Mouse (Mus musculus) heart, postnatal 10 days (tissue): ENCODE measurements around the gene Tff2. TPM values are rescaled to one million over a fixed set of nuclear protein-coding genes. Genes with fewer than 3 reads are reported as not detected.

Experiments
- DNase-seq, 2 experiments: peaks; one replicate each; pipeline ENCODE4 v3.0.0; 2021
- intact Hi-C: fragments of 180-260 bp; cut with DNase I; formaldehyde crosslinking; loops from one replicate; pipeline ENCODE4 v1.15.1; 2025
- total RNA-seq, 2 experiments: library from RNA; stranded (reverse); gene quantifications; 2 replicates each; pipeline ENCODE4 v1.2.3; 2021

Tff2 gene
- total RNA-seq, 2 experiments from 2014 or later = not detected

DNA sequence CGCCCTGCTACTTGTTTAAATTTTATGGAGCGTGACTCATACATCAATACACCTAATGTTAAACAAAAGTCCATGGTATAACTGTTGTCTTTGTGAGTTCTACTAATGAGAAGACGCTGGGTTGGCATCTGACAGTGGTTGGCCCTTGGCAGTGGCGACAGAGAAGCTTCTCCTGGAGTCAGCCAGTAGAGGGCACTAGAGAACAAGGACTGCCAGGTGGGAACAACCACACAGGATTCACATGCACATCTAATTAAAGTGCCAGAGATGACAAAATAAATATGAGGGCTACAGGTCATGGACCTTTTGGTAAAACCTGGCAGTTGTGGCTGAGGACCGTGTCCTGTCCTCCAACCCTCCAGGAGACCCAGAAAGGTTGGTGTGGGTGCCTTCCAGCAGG, 5.7 kb downstream of the Tff2 start:
- intact Hi-C loops = loop anchor here (1.0 to 2.0 kb wide), 2 partner anchors 49 to 104 kb away; no protein-coding TSS in a partner anchor
- DNase-seq = peak; percentile 71 to 82

DNA sequence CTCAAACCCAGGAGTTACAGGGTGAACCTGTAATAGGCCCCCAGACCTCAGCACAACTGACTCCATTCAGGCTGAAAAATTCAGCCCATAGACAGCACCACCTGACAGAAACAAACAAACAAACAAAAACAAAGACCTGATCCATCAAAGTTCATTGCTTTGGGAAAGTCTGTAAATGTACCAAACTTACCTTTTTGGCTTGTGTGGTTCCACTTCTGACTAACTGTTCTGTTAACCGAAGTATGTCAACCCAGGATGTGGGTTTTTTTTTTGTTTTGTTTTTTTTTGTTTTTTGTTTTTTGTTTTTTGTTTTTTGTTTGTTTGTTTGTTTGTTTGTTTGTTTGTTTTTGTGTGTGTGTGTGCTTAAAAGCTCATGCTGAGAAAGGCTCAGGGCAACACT, 7.3 kb downstream of the Tff2 start:
- intact Hi-C loops = no loop called here

DNA sequence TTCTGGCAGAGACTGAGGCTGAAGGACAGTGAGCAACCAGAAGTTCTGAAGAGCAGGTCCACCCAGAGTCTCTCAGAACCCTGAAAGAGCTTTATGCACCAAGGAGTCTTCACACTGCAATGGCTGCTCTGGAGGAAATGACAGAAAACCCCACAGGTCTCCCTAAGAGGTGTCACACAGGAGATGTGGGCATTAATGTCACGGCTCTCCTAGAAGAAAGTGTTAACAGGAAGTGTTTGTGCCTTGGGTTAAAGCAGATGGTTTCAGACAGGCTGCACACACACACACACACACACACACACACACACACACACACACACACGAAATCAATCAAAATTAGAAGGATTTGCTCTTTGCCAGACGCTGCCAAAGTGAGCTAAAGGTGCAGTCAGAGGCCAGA, 7.8 kb downstream of the Tff2 start:
- intact Hi-C loops = no loop called here

More for the DNA sequence above, 7.3 kb downstream of the Tff2 start:
- no peak for DNase-seq

DNA sequence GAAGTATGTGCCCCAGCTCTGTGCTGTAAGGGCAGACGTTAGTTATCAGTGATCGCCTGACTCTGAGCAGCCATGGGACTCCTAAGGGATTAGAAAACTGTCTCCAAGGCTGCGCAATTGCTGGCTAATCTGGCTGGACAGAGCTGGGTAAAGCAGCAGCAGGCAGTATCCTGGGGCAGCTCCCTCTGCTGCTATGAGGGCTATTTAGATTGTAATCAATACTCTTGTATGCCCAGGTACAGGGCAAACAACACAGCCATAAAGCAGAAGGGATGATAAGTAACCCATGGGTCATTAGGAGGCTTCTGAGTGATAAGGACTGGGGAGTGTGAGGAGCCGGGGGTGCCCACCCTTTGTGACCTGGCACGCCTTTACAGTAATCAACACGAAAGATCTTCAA, 9.2 kb downstream of the Tff2 start:
- intact Hi-C loops = no loop called here
- no peak for DNase-seq

More for the DNA sequence above, 7.8 kb downstream of the Tff2 start:
- DNase-seq = no peak

DNA sequence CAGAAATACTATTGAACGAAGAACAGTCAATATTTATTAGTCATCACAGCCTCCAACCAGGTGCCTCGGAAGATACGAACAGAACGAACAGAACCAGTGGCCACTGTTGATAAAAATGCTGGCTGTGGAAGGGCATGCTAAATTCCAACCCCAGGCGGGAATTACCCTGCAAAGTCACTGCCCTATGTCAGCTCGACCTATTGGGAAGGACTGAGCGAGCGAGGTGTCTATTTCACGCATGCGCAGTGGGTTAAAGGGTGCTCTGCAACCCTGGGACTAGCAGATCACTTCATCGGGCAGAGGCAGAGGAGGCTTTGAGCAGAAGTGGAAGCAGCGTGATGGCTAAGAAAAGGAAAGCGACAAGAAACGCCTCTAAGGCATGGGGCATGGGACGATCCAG, 10.3 kb downstream of the Tff2 start:
- intact Hi-C loops = no loop called here
- DNase-seq = no peak

DNA sequence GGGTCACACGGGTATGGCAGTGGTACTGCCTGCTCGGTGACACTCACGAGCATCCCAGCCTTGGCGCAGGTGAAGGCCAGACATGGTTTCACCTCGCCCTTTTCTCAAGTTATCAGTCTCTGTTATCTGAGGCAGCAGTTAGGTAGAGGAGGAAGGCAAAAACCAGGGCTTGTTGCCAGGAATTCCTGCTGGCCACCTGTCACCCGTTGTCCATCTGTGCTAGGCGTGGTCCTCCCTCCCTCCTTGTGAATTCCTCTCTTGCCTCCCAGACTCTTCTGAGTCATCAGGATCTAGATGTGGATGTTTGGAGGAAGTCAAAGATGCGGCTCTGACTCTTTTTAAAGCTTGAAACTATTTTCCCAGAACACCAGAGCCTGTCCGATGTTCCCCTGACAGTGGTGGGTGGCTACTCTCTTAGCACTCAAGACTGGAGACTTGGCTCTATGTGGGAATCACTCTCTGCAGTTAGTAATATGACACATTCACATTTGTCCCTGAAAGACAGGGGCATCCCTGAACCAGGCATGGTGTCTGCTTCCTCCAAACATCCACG, 12.7 kb downstream of the Tff2 start:
- intact Hi-C loops = no loop called here
- no peak for DNase-seq

DNA sequence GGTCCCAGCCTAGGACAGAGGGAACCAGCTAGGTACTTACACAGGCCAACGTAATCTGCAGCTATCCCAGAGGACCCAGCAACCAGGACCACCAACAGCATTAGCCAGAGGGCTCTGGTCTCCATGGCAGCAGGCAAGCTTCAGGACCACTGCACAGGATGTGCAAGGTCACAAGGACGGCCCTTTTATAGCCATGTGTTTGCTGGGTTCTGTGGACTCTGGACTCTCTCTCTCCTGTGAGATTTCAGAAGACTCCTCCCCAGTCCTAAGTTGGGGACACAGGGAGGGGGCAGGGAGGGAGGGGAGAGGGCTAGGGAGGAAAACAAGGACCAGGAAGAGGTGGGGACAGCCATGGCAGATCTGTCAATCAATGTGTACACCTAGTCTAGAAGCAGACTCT, 14.6 kb downstream of the Tff2 start, which contains the start of gene Tff3:
Gene Tff3, minus strand, starts transcription at position 195 of the 400 bp plus-strand sequence.
- no peak for DNase-seq
- intact Hi-C loops = loop anchor here (10.0 kb wide), 1 partner anchor 365 kb away; no protein-coding TSS in a partner anchor

DNA sequence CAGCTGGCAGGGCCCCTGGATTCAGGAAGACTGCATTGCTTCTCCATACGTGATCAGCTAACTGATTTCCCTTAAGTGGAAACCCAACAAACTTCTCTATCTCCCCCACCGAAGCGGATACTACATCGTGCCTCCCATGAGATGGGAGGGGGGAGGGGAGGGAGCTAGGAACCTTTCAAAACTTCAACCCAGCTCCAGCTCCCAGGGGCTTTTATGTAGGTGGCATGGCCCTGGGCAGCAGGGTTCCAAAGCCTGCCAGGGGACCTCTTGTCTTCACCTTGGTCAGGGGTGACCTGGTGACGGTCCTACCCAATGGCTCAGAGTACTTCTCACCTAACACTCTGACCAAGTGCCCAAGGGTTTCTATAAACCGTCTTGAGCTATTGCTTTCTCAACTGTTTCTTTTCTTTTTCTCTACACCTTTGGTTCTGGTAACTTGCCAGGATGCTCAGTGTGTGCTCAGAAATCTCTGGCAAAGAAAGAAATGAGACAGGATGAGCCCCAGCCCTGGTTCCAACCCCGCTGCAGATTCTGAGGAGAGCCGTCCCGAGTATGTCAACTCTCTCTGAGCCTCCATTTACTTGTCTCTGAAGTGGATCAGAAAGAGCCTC, 15.3 kb downstream of the Tff2 start:
- DNase-seq = no peak
- intact Hi-C loops = loop anchor here (10.0 kb wide), 1 partner anchor 366 kb away; no protein-coding TSS in a partner anchor

DNA sequence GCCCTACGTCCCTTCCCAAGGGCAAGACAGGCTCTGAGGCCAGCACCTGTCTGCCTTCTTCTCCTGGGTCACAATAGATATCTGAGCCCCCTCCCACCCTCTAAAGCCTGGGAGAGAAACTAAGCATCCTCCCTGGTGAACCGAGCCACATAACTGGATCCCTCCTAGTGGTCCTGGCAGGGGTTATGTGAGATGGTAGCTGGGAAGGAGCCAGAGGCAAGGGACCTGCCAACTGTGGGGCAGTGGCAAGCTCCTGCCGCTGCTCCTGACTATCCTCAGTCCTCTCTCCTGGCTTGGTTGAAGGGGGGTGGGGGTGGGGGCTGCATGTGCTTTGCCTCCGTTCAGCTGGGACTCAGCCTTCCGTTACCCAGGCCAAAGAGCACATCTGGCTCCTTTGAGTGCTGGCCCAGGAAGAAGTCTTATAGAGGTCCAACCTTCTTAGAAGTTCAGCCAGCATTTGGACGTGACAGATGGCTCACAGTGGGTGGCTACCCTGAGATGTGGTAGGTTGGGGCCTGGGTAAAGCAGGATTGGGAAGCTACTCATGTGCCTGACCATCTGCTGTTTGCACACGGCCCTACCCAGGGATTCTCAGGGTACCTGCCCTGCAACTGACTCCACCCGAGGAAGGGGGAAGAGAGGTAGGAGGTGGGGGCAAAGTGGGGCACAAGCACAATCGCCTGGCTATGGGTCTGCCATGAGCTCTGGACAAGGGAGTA, 18.4 kb downstream of the Tff2 start:
- DNase-seq = no peak
- intact Hi-C loops = loop anchor here (10.0 kb wide), 1 partner anchor 369 kb away; no protein-coding TSS in a partner anchor

DNA sequence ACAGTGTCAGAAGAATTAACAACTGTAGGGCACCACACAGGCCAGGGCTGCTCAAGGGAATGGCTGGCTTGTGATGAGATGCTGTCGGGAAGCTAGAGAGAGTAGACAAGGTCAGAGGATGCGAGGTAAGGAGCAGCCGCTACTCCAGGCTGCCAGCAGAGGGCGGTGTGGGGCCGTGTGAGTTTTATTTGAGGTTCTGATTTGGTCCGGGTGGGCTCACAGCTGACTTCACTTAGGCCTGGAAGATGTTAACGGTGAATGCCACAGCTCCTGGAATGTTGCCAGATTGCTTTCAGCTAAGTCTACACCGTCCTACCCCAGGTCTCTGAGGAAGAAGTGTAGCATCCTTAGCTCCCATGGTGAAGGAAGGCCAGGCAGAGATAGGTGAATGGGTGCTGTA, 22.1 kb downstream of the Tff2 start:
- peak in 1 of 2 experiments; percentile 55 for DNase-seq
- intact Hi-C loops = loop anchor here (5.0 to 10.0 kb wide), 2 partner anchors 65 to 373 kb away; no protein-coding TSS in a partner anchor

DNA sequence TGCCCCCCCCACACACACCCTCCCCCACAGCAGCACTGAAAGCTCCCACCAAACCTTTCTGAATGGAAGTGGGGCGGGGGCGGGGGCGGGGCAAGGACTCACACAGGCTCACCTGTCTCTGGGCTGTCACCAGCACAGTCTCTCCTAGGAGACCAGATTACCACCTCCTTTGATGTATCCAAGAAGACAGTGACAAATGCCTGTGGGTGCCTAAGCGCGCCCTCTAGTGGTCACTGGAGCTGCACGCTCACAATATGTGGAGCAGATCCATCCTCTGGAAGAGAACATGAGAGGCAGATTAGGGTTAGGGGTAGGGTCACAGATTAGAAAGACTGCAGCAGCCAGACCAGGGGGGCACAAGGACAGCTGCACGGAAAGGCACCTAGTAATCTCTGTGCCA, 24.7 kb downstream of the Tff2 start:
- intact Hi-C loops = loop anchor here (1.0 to 2.0 kb wide), 4 partner anchors 27 to 108 kb away; no protein-coding TSS in a partner anchor
- peak; percentile 78 to 87 for DNase-seq

DNA sequence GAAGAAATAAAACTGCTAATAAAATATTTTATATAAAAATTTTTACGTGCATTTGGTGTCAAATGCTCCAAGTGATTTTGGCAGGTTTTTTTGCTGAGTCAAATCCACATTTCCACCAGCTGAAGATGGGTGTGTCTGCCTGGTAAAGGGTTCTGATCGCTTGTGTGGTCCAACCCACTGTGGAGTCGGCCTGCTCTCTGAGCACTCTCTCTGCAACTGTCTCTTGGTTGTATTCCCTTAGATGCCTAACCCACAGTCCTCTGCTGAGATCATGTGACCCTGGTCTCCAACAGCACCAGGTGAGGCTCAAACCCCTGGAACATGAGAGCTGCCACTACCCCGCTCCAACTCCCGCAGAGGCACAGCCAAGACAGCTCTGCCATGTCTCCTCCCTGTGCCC, 26.1 kb downstream of the Tff2 start:
- no peak for DNase-seq
- intact Hi-C loops = loop anchor here (2.0 kb wide), 2 partner anchors 25 to 59 kb away; no protein-coding TSS in a partner anchor

DNA sequence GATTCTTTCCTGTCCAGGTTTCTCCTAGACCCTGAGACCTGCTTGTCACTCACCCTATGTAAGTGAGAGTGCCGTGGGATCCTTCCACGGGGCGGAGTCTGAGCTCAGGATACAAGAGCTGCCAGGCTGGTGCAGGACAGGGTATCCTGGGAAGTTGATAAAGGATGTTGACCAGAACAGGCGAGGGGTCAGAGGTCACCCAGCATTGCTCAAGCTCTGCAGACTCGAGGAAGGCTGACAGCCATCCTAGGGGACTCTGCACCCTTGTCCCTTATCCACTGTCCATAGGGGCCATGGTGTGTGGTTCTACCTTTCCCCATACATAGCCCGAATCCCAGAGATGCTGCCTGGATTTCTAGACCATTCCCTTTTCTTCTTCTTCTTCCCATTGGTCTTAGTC, 28.0 kb downstream of the Tff2 start:
- intact Hi-C loops = no loop called here

DNA sequence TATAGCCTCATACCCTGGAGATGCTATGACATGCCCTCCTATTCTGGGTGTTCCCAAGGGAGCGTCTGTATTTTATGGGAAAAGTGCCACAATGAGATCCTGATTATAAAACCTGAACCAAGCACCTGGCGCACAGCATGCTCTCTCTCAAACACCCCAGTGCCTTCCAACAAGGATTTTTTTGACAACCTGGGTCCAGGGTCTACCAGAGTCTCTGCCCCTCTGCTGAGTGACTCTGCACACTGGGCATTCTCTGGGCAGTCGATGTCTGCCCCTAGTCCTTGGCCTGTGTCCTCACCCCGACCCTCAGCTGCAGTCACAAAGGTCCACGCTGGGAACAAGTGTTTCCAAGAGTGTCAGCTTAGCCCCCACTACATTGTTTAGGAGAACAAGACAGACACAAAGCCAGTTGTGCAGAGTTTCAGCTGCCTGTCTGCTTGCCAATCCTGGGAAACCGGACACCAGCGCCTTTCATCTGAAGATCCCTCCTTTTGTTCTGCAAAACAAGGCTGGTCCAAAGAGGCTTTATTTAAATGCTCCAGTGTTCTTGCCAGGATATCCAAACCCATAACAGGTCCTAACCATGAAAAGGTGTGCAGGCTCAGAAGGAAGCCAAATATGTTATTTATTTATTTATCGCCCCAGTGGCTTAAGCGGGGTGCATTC, 30.8 kb downstream of the Tff2 start:
- DNase-seq = no peak

More for the DNA sequence above, 28.0 kb downstream of the Tff2 start:
- no peak for DNase-seq

DNA sequence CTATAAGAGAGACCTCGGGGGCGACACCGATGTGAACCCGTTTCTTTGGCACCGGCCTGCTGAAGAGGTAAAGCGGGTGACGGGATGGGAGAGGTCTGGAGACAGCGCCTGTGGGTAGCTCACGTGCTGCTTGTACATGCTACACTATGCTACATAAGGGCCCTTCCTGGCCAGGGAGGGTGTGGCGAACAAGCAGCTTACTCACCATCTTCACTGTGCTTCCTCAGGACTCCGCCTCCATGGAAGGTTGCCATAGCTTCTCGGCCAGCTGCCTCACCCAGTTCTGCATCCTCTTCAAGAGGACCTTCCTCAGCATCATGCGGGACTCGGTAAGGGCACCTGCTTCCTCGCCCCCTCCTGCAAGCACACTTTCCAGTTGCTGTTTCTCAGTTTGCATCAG, 35.7 kb downstream of the Tff2 start:
- DNase-seq = no peak
- intact Hi-C loops = no loop called here

More for the DNA sequence above, 30.8 kb downstream of the Tff2 start:
- intact Hi-C loops = no loop called here

DNA sequence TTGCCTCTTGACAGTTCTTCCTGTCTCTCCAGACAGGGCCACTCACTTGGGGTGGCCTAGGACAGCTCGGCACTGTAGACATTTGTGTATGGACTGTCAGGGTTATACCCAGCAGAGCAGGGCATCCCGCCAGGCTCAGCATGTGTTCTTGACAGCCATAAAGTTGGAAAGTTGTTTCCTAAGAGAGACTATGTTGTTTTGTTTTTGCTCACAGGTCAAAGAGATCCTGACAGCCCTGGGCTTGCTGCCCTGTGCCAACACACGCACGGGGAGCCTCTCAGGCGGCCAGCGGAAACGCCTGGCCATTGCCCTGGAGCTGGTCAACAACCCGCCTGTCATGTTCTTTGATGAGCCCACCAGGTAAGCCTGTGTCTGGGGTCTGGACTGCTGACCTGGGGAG, 40.3 kb downstream of the Tff2 start:
- DNase-seq = peak in 1 of 2 experiments; percentile 23
- intact Hi-C loops = no loop called here

DNA sequence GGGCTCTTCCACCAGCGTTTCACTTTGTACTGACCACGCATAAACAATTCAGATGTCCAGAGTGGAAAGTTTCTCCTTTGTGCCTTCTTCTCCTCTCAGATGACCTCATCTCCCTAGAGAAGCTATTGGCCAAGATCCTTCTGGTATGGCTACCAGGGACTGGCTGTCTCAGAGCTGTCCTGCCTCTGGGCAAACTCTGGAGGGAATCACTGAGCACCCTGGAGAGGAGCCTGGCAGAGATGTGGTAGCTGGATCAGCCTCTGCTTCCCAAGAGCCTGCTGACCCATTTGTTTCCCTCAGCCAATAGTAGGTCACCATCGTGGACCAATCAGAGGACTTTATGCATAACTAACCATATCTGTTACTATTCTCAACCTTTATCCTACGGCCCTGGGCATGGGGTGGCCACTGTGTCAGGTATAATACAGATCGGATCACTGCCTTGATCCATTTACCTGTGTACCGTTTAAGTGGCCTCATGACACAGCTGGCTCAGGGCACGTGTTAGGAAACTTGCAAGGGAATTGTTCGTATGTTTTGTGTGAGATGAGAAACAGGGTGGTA, 41.0 kb downstream of the Tff2 start:
- no peak for DNase-seq
- intact Hi-C loops = no loop called here

DNA sequence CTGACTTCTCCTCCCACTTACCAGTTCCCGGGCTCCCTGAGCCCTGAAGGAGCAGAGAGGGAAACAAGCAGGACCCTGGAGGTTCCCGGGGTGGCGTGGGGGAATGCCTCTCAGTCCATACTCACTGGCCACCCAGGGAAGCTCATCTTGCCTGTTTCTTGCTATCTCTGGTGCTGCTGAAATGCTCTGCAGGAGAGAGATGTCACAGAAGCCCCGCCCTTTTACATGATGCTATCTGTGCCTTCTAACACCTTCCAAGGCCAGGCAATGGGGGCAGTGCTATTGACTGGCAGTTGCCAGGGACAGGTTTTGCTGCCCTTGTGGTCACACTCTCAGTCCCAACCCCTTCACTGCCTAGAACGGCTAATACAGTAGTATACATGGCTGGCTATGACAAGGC, 45.3 kb downstream of the Tff2 start:
- intact Hi-C loops = no loop called here

DNA sequence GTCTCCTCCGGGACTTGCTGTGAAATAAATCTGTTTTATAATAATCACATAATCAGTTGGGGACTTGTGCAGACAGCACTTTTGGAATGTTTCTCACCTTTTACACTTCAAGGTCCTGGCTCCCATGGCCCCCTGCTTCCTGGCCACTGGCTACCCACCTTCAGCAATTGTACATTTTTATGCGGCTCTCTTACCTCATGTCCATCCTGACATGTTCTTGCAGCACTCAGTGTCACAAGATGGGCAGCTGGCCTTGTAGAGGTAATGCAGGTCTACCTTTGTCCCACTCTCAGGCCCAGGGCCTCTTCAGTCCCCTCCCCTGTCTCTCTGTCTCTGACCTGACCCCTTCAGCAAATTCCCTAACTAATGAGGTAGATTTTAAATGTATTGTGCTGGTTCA, 47.2 kb downstream of the Tff2 start:
- no peak for DNase-seq
- intact Hi-C loops = no loop called here

More for the DNA sequence above, 45.3 kb downstream of the Tff2 start:
- no peak for DNase-seq

DNA sequence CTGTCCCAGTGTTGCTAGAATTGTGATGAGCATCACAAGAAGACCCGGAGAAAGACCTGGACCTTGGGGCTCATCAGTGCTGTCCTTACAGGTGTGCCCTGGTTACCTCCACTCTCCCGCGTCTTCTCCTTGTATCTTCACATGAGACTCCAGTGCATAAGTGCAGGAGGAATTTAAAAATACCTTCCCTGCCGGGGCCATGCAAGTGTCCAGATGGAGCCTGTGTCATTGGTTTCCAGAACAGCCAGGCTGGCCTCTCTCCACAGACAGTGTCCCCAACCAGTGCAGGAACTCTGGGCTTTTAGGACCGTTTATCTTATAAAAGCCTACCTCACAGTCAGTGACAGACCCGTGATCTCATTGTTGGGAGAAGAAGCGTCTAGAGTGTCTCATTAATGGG, 48.5 kb downstream of the Tff2 start:
- intact Hi-C loops = no loop called here
- no peak for DNase-seq

DNA sequence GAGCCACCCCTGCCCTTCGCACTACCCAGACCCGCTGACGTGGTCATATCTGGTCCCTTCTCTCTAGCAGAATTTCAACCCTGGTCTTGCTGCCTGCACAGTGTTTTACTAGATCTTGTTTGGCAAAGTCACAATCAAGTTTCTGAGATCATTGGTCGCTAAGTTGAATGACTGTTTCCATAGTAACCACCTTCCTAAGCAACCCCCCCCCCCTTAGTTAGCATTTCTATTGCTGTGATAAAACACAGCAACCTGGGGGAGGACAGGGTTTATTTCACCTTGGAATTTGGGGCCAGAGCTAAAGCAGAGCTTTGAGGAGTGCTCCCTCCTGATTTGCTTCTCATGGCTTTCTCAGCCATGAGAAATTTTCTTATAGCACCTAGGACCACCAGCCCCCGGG, 49.3 kb downstream of the Tff2 start:
- DNase-seq = no peak
- intact Hi-C loops = no loop called here
